Mouse (Mus musculus) cerebellum, adult 2 months (tissue): ENCODE data around the gene Tubg2. TPM values are rescaled to one million over a fixed set of nuclear protein-coding genes. Genes with fewer than 3 reads are reported as not detected.

ENCODE experiments used
- DNase-seq, 2 experiments: peaks; one replicate each; pipeline ENCODE4 v3.0.0; 2021
- H3K27ac ChIP-seq: fragments of 200-500 bp; 2 replicates; pipeline ENCODE4 v1.5.1; 2012; ENCODE audit warnings: low read length, control low read depth, inconsistent platforms; ENCODE audit not compliant: insufficient read depth
- H3K27me3 ChIP-seq: fragments of 200-500 bp; 2 replicates; pipeline ENCODE4 v1.6.1; 2012; ENCODE audit warnings: inconsistent platforms, mild to moderate bottlenecking, low read length, moderate library complexity; ENCODE audit not compliant: control insufficient read depth, insufficient read depth
- H3K4me1 ChIP-seq: fragments of 200-500 bp; 2 replicates; pipeline ENCODE4 v1.6.1; 2011; ENCODE audit warnings: low read length; ENCODE audit not compliant: control insufficient read depth, insufficient read depth
- H3K4me3 ChIP-seq: fragments of 200-500 bp; replicated peaks from 2 replicates; pipeline ENCODE3; 2011; ENCODE audit warnings: mild to moderate bottlenecking, low read depth, low read length, control low read depth; ENCODE audit not compliant: insufficient read depth
- CTCF ChIP-seq: fragments of 200-500 bp; IDR thresholded peaks from 2 replicates; pipeline ENCODE4 v1.5.1; 2011; ENCODE audit warnings: low read depth, mild to moderate bottlenecking, control low read depth, low read length, moderate library complexity, borderline replicate concordance; ENCODE audit not compliant: insufficient read depth
- POLR2A ChIP-seq: fragments of 200-500 bp; IDR thresholded peaks from 2 replicates; pipeline ENCODE4 v1.6.1; 2011; ENCODE audit warnings: low read length, control low read depth, borderline replicate concordance; ENCODE audit not compliant: insufficient read depth
- WGBS: fragments of 180-500 bp; shearing (Covaris S2); methylation state at CpG from one replicate; pipeline ENCODE4 v1.1.7; 2018; 5-methylcytosine and 5-hydroxymethylcytosine counted together
- polyA plus RNA-seq: library from polyadenylated mRNA; depleted of rRNA; stranded (reverse); fragments of >200 nt; gene quantifications from 2 replicates; pipeline ENCODE4 v1.2.3, GENCODE M21; 2012; rRNA removed

The Tubg2 gene
- polyA plus RNA-seq = 44.3 and 47.8 TPM in 2 replicates

GRCm38 (mm10) chr11:101155728-101156371 lies at the start of gene Tubg2:
TSS of gene Tubg2 (plus strand) at chr11:101155907.
- no peaks in the 10 kb centered on the region; the same call in 1 of the 2 replicates for H3K4me1 ChIP-seq
- under 1% methylated on average over 36 of the region's 36 CpGs for WGBS

GRCm38 (mm10) chr11:101109351-101109750 lies 46.4 kb upstream of the Tubg2 start:
- TF ChIP-seq POLR2A (no peak), CTCF (no peak)
- Histone ChIP-seq H3K4me3 (no peak overlapping the region), H3K4me1 (peaks cover 3% of the 10 kb centered on the region), H3K27ac (no peak overlapping the region), H3K27me3 (no peaks in the 10 kb centered on the region)
- WGBS = 13% methylated on average over 4 of the region's 4 CpGs
- DNase-seq = no peak

More at GRCm38 (mm10) chr11:101155728-101156371, at the start of gene Tubg2:
- no peaks in the 10 kb centered on the region for H3K27me3 ChIP-seq
- TF ChIP-seq POLR2A (peak; percentile 54; the same call in 1 of the 2 replicates), CTCF (no peak)
- DNase-seq = peak; percentile 86
- H3K27ac ChIP-seq = peak within 1 kb of the TSS; percentile 79
- peak within 1 kb of the TSS; percentile 62 for H3K4me3 ChIP-seq

DNA sequence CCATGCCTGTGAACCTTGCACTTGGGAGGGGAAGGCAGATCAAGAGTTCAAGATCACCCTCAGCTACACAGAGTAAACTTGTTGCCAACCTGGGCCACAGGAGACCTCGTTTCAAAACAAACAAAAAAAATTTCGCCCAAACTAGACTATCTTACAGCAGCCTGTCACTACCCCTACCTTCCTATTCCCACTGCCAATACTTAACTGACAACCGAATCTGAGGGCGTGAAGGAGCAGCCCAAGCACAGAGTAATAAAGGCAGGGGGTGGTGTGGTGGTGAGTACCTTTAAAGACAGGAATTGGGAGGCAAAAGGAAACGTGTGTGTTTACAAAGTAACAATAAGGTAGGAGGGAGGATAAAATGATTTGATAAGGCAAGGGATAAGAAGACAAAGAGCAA lies 45.0 kb upstream of the Tubg2 start:
- Histone ChIP-seq H3K4me1 (peaks cover 4% of the 10 kb centered on the region), H3K4me3 (no peak overlapping the region), H3K27ac (no peak overlapping the region), H3K27me3 (no peaks in the 10 kb centered on the region)
- TF ChIP-seq CTCF = no peak
- DNase-seq = no peak
- 49% methylated on average over 5 of the region's 5 CpGs for WGBS

DNA sequence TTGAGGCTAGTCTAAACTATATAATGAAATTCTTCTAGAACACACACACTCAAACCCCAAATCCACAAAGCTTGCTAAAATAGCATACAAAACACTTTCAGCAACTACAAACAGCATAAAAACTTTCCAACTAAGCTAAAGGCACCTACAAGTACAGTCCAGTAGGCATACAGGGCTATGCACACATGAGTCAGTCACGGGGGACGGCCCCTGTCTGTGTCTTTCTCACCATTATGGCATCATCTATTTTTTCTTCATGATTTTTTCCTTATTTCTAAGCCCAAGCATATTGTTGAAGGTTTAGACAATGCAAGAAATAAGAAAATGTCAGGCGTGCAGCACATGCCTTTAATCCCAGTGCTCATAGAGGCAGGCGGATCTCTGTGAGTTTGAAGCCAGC lies 44.5 kb upstream of the Tubg2 start:
- 75% methylated on average over 4 of the region's 4 CpGs for WGBS
- no peak overlapping the region for H3K4me3 ChIP-seq
- H3K27ac ChIP-seq = no peak overlapping the region
- H3K27me3 ChIP-seq = no peaks in the 10 kb centered on the region
- peaks cover 6% of the 10 kb centered on the region for H3K4me1 ChIP-seq
- DNase-seq = no peak
- TF ChIP-seq CTCF = no peak
- TF ChIP-seq POLR2A = no peak

DNA sequence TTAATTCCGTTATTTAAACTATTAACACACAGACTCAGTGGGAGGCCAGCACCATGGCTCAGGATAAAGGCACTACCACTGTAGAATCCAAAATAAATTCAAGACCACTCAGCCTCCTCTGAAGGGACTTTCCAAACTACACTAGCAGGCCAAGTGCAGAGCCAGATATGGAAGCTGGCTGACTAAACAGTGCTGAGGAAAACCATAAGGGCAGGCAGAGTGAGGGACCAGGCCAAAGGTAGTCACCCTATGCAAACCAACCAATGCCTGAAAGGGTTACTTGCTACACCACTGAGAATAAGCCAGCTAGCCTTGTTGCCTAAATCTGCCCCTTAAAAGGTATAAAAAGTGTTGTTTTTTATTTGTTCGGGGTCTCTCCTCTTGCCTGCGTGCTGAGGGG lies 43.5 kb upstream of the Tubg2 start:
- 76% methylated on average over 3 of the region's 3 CpGs for WGBS
- H3K27ac ChIP-seq = no peak overlapping the region

GRCm38 (mm10) chr11:101115564-101115963 lies 40.1 kb upstream of the Tubg2 start:
- 46% methylated on average over 2 of the region's 2 CpGs for WGBS
- Histone ChIP-seq H3K4me3 (no peak overlapping the region), H3K27me3 (no peaks in the 10 kb centered on the region), H3K27ac (peak overlapping the region; percentile 35; the same call in 1 of the 2 replicates), H3K4me1 (peaks cover 4% of the 10 kb centered on the region; the same call in 1 of the 2 replicates)
- DNase-seq = no peak
- TF ChIP-seq CTCF = no peak
- no peak for TF ChIP-seq POLR2A

More for the DNA sequence above, 43.5 kb upstream of the Tubg2 start:
- TF ChIP-seq POLR2A = no peak
- TF ChIP-seq CTCF = no peak
- peaks cover 6% of the 10 kb centered on the region for H3K4me1 ChIP-seq
- no peaks in the 10 kb centered on the region for H3K27me3 ChIP-seq
- no peak for DNase-seq
- H3K4me3 ChIP-seq = no peak overlapping the region

- peaks cover 7% of the 10 kb centered on the region; the same call in 1 of the 2 replicates for H3K4me1 ChIP-seq
- no peak for TF ChIP-seq POLR2A
- no peak for TF ChIP-seq CTCF
- peak overlapping the region; percentile 46 for H3K4me3 ChIP-seq
- WGBS = 25% methylated on average over 4 of the region's 4 CpGs
- DNase-seq = no peak
- H3K27me3 ChIP-seq = no peaks in the 10 kb centered on the region
- no peak overlapping the region for H3K27ac ChIP-seq
Measured at GRCm38 (mm10) chr11:101118105-101118504, 37.6 kb upstream of the Tubg2 start.

- TF ChIP-seq POLR2A (no peak), CTCF (no peak)
- Histone ChIP-seq H3K4me1 (peaks cover 7% of the 10 kb centered on the region; the same call in 1 of the 2 replicates), H3K27ac (peak overlapping the region; percentile 75), H3K4me3 (peak overlapping the region; percentile 92), H3K27me3 (no peaks in the 10 kb centered on the region)
- under 1% methylated on average over 39 of the region's 39 CpGs for WGBS
- no peak for DNase-seq
Measured at GRCm38 (mm10) chr11:101119131-101119760, 36.5 kb upstream of the Tubg2 start.
